Mouse (Mus musculus): ENCODE results near the gene Dazap1. TPM values are rescaled to one million over a fixed set of nuclear protein-coding genes. Genes with fewer than 3 reads are reported as not detected.

Gene Dazap1
- polyA plus RNA-seq, 1 experiment = 52.1 TPM

GRCm38 (mm10) chr10:80316359-80316781 is 55.1 kb downstream of the Dazap1 start:
- WGBS = 21% methylated on average over 11 of the region's 11 CpGs
- no peak for DNase-seq (ENCODE audit: low read depth, low spot score)

- WGBS = 39% methylated on average over 10 of the region's 10 CpGs
- DNase-seq (ENCODE audit: low read depth, low spot score) = no peak
Measured at GRCm38 (mm10) chr10:80317011-80317410, 55.7 kb downstream of the Dazap1 start.

GRCm38 (mm10) chr10:80320340-80320760 is 59.1 kb downstream of the Dazap1 start, which contains the start of gene 2310011J03Rik:
Gene 2310011J03Rik, minus strand, starts transcription at chr10:80320537.
- peak; percentile 88 for DNase-seq (ENCODE audit: low read depth, low spot score)
- WGBS = under 1% methylated on average over 34 of the region's 34 CpGs

GRCm38 (mm10) chr10:80321014-80321669 is 59.9 kb downstream of the Dazap1 start:
- DNase-seq (ENCODE audit: low read depth, low spot score) = no peak
- 65% methylated on average over 6 of the region's 6 CpGs for WGBS

GRCm38 (mm10) chr10:80321670-80322581 is 60.6 kb downstream of the Dazap1 start:
- WGBS = 91% methylated on average over 21 of the region's 21 CpGs
- DNase-seq (ENCODE audit: low read depth, low spot score) = no peak

- DNase-seq (ENCODE audit: low read depth, low spot score) = no peak
- WGBS = under 1% methylated on average over 28 of the region's 28 CpGs
Measured at GRCm38 (mm10) chr10:80322811-80323211, 61.5 kb downstream of the Dazap1 start.

- DNase-seq (ENCODE audit: low read depth, low spot score) = no peak
- WGBS = 1% methylated on average over 46 of the region's 46 CpGs
Measured at GRCm38 (mm10) chr10:80323261-80324119, 62.2 kb downstream of the Dazap1 start.

- DNase-seq (ENCODE audit: low read depth, low spot score) = no peak
- WGBS = 71% methylated on average over 17 of the region's 17 CpGs
Measured at GRCm38 (mm10) chr10:80324120-80325037, 63.1 kb downstream of the Dazap1 start.

- WGBS = 77% methylated on average over 21 of the region's 21 CpGs
- no peak for DNase-seq (ENCODE audit: low read depth, low spot score)
Measured at GRCm38 (mm10) chr10:80325045-80325444, 63.8 kb downstream of the Dazap1 start.

GRCm38 (mm10) chr10:80329273-80330081 is 68.2 kb downstream of the Dazap1 start, which contains the start of the genes Pcsk4 and Reep6:
Gene Pcsk4, minus strand, starts transcription at chr10:80329498.
Gene Reep6, plus strand, starts transcription at chr10:80329953.
- WGBS = 2% methylated on average over 36 of the region's 36 CpGs
- DNase-seq (ENCODE audit: low read depth, low spot score) = peak; percentile 96

- WGBS = 2% methylated on average over 41 of the region's 41 CpGs
- DNase-seq (ENCODE audit: low read depth, low spot score) = no peak
Measured at GRCm38 (mm10) chr10:80330084-80330483, 68.8 kb downstream of the Dazap1 start.

GRCm38 (mm10) chr10:80330888-80331287 is 69.6 kb downstream of the Dazap1 start:
- 18% methylated on average over 2 of the region's 2 CpGs for WGBS

GRCm38 (mm10) chr10:80331636-80332524 is 70.6 kb downstream of the Dazap1 start:
- no peak for DNase-seq (ENCODE audit: low read depth, low spot score)

More at GRCm38 (mm10) chr10:80330888-80331287, 69.6 kb downstream of the Dazap1 start:
- no peak for DNase-seq (ENCODE audit: low read depth, low spot score)

GRCm38 (mm10) chr10:80332525-80332989 is 71.3 kb downstream of the Dazap1 start:
- WGBS = 68% methylated on average over 5 of the region's 5 CpGs
- DNase-seq (ENCODE audit: low read depth, low spot score) = no peak

More at GRCm38 (mm10) chr10:80331636-80332524, 70.6 kb downstream of the Dazap1 start:
- WGBS = 24% methylated on average over 10 of the region's 10 CpGs

GRCm38 (mm10) chr10:80336263-80336662 is 75.0 kb downstream of the Dazap1 start:
- 87% methylated on average over 12 of the region's 12 CpGs for WGBS

More at GRCm38 (mm10) chr10:80336263-80336662, 75.0 kb downstream of the Dazap1 start:
- DNase-seq (ENCODE audit: low read depth, low spot score) = no peak

Data from large intestine, adult 2 months (tissue).